Mouse (Mus musculus) heart, embryonic 14.5 days (tissue): ENCODE results near the gene Anks1b. TPM values are rescaled to one million over a fixed set of nuclear protein-coding genes. Genes with fewer than 3 reads are reported as not detected.
A peak's percentile ranks its signal among the peaks of the same experiment; 100 is the strongest.

Source experiments
- ATAC-seq: fragments of 200-750 bp; cut with Nextera tagmentation; 2 replicates; pipeline ENCODE4 v1.8.0; 2017; ENCODE audit warnings: low read depth, moderate TSS enrichment; ENCODE audit not compliant: insufficient number of reproducible peaks, insufficient read depth, low FRiP score
- H3K27ac ChIP-seq, 2 experiments: fragments of 200-500 bp in 1 of 2; fragments of 300-500 bp in 1 of 2; sonication (generic) in 1 of 2; replicated peaks in 1 of 2; 2 replicates each; pipeline ENCODE4 v1.5.1; 2012 to 2014; ENCODE audit warnings: low read depth in 2 of 2, low read length in 2 of 2, control low read depth in 1 of 2, mild to moderate bottlenecking in 1 of 2, mixed read lengths in 1 of 2; ENCODE audit not compliant: control insufficient read depth in 1 of 2, insufficient read depth in 1 of 2
- H3K27me3 ChIP-seq: fragments of 300-500 bp; sonication (generic); 2 replicates; pipeline ENCODE4 v1.6.1; 2014; ENCODE audit warnings: mild to moderate bottlenecking, low read length, control low read depth; ENCODE audit not compliant: control insufficient read depth, insufficient read depth
- H3K36me3 ChIP-seq: fragments of 300-500 bp; sonication (generic); 2 replicates; pipeline ENCODE4 v1.6.1; 2014; ENCODE audit warnings: mild to moderate bottlenecking, control low read depth, low read length, mixed read lengths; ENCODE audit not compliant: control insufficient read depth, insufficient read depth
- H3K4me1 ChIP-seq, 2 experiments: fragments of 200-500 bp in 1 of 2; fragments of 300-500 bp in 1 of 2; sonication (generic) in 1 of 2; 2 replicates each; pipeline ENCODE4 v1.6.1; 2012 to 2014; ENCODE audit warnings: low read length in 2 of 2, control low read depth in 1 of 2, mixed read lengths in 1 of 2; ENCODE audit not compliant: control insufficient read depth in 2 of 2, insufficient read depth in 2 of 2
- H3K4me2 ChIP-seq: fragments of 300-500 bp; sonication (generic); 2 replicates; pipeline ENCODE4 v1.6.1; 2014; ENCODE audit warnings: mild to moderate bottlenecking, low read length
- H3K4me3 ChIP-seq, 2 experiments: fragments of 200-500 bp in 1 of 2; fragments of 300-500 bp in 1 of 2; sonication (generic) in 1 of 2; 2 replicates each; pipeline ENCODE4 v1.5.1; 2012 to 2014; ENCODE audit warnings: low read length in 2 of 2, mild to moderate bottlenecking in 2 of 2, control low read depth in 1 of 2, low read depth in 1 of 2, moderate library complexity in 1 of 2; ENCODE audit not compliant: control insufficient read depth in 1 of 2, insufficient read depth in 1 of 2
- H3K9ac ChIP-seq: fragments of 300-500 bp; sonication (generic); 2 replicates; pipeline ENCODE4 v1.6.1; 2014; ENCODE audit warnings: mild to moderate bottlenecking, low read length
- H3K9me3 ChIP-seq: fragments of 300-500 bp; sonication (generic); 2 replicates; pipeline ENCODE4 v1.6.1; 2016; ENCODE audit warnings: low read length, control low read depth; ENCODE audit not compliant: control insufficient read depth
- WGBS: fragments of 180-500 bp; shearing (Covaris S2); extraction: QIAGEN DNeasy Blood & Tissue Kit; methylation state at CpG from one replicate; pipeline ENCODE4 v1.1.7; 2014; 5-methylcytosine and 5-hydroxymethylcytosine counted together
- polyA plus RNA-seq: library from polyadenylated mRNA; unstranded; fragments of >200 nt; fragmentation: Nextera tagmentation; extraction: Ambion mirVana; gene quantifications from 2 replicates; pipeline ENCODE4 v1.2.1, GENCODE M21; 2014

Anks1b gene
- polyA plus RNA-seq, 1 experiment from 2014 or later, result 0.14 TPM

DNA sequence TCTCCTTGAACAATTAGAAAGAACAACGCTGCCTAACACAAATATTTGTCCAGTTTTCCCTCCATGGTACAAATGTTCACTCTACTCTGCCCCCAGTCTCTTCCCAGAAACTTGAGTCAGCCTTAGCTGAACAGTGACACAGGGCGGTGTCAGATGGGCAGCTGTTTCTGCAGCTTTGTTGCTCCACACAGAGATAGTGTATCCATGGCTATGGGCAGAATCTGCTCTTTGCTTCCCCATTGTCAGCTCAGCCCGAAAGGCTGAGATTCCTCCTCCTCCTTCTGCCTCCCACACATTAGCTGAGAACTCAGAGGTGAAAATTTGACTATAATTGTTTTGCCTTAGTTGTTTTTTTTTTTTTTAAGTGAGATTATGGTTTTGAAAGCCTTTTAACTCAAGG lies 1024.6 kb downstream of the Anks1b start:
- Histone ChIP-seq H3K27me3 (no peaks in the 10 kb centered on the region), H3K4me2 (no peak overlapping the region), H3K9me3 (no peaks in the 10 kb centered on the region), H3K36me3 (no peaks in the 10 kb centered on the region), H3K4me1 (no peaks in the 10 kb centered on the region), H3K4me3 (no peak overlapping the region), H3K9ac (no peak overlapping the region), H3K27ac (no peak overlapping the region)
- ATAC-seq, result no peak
- WGBS, result 48% methylated on average over 3 of the region's 3 CpGs

DNA sequence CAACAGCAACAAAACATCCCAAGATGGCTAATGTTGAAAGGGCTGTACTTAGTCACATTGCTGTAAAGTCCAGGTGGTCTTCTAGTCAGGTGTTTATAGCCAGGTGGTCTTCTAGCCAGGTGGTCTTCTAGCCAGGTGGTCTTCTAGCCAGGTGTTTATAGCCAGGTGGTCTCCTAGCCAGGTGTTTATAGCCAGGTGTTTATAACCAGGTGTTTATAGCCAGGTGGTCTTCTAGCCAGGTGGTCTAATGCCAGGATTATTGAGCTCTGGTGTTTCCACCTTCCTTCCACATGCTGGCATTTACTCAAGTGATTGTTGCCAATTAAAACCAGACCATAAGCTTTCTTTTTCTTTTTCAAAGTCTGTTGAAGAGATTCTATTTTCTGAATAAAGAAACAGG lies 1030.9 kb downstream of the Anks1b start:
- no peak overlapping the region for H3K9ac ChIP-seq
- H3K4me3 ChIP-seq, result no peak overlapping the region
- no peaks in the 10 kb centered on the region for H3K4me1 ChIP-seq
- ATAC-seq, result no peak
- no peaks in the 10 kb centered on the region for H3K27me3 ChIP-seq
- H3K36me3 ChIP-seq, result no peaks in the 10 kb centered on the region
- H3K9me3 ChIP-seq, result no peaks in the 10 kb centered on the region
- no peak overlapping the region for H3K27ac ChIP-seq
- no peak overlapping the region for H3K4me2 ChIP-seq

DNA sequence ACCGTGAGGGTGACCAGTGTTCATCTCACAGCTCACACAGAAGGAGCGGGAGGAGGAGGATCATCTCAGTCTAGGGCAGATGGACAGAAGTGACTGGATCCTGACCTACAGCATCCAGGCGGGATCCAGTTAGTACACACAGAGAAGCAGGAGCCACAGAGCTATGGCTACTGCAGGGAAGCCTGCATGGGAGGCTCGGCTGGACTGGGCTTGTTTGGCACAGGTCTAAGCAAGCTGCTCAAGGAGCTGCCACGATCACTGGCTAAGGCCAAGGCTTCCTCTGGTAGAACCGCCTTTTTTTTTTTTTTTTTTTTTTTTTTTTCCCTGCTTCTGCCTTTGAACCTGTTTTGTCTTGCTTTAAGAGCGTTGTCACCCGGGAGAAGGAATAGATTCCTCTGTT lies 1034.1 kb downstream of the Anks1b start:
- Histone ChIP-seq H3K27me3 (no peaks in the 10 kb centered on the region), H3K9ac (no peak overlapping the region), H3K27ac (no peak overlapping the region), H3K36me3 (no peaks in the 10 kb centered on the region), H3K4me2 (no peak overlapping the region), H3K9me3 (no peaks in the 10 kb centered on the region), H3K4me3 (no peak overlapping the region), H3K4me1 (peaks cover 2 to 4% of the 10 kb centered on the region in 2 experiments; a peak in 1 of 4 replicates)
- ATAC-seq, result no peak
- WGBS, result 66% methylated on average over 8 of the region's 8 CpGs

DNA sequence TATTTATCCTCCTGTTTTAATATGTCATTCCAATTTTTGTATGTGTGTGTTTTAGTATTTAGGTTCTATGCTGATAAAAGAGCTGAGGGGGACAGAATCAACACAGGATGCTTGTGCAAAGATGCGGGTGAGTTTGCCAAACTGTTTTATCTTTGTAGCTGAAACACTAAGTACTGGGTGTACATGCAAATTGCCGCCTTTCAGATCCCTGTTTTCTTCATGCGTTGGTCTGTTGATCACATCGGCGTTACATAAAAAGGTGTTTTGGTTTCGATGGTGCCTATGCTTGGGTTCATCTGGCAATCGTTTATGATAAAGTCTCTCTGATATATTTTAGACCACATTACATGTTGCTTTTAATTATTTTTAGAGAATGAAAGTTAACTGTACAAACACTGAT lies 1050.2 kb downstream of the Anks1b start:
- no peaks in the 10 kb centered on the region for H3K9me3 ChIP-seq
- ATAC-seq, result no peak
- no peak overlapping the region for H3K4me3 ChIP-seq
- no peak overlapping the region for H3K9ac ChIP-seq
- no peak overlapping the region for H3K4me2 ChIP-seq
- no peaks in the 10 kb centered on the region for H3K36me3 ChIP-seq
- no peaks in the 10 kb centered on the region; a peak in 1 of 4 replicates for H3K4me1 ChIP-seq
- 90% methylated on average over 7 of the region's 7 CpGs for WGBS
- H3K27me3 ChIP-seq, result no peaks in the 10 kb centered on the region
- no peak overlapping the region for H3K27ac ChIP-seq

DNA sequence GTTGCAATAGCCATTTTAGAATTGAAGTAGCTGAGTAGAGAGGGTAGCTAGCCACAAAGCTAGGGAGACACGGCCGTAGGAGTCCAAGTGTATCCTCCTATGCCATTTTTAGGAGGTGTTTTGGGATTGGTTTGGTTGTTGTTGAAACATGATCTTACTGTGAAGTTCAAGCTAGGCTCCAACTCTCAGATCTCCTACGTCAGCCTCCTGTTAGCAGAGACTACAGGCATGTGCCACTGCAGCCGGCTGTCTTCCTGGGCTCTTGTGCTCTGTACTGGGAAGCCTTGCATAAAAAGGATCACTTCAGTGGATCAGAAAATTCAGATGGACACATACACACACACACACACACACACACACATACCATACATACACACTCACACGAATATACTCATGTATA lies 1059.8 kb downstream of the Anks1b start:
- 50% methylated on average over 5 of the region's 5 CpGs for WGBS

DNA sequence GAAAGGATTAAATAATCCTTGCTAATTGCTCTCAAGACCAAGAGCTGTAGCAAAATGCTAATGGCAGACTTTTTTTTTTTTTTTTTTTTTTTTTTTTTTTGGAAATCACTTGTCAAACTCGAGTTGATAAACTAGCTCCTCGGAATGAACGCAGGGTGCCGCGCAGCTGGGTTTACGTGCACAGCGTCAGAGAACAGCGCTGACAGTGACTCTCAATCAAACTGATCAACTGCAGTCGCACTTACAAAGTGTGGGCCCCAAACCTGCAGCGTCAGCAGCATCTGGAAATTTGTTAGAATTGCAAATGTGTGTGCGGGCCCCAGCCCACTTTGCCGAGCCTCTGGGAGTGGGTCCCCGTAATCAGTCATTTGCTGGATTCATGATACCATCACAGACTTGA lies 1061.4 kb downstream of the Anks1b start:
- Histone ChIP-seq H3K27ac (no peak overlapping the region), H3K9me3 (no peaks in the 10 kb centered on the region), H3K27me3 (no peaks in the 10 kb centered on the region), H3K4me3 (no peak overlapping the region), H3K9ac (no peak overlapping the region), H3K4me2 (peak overlapping the region; percentile 9; the same call in 1 of the 2 replicates), H3K36me3 (no peaks in the 10 kb centered on the region), H3K4me1 (peaks cover 0 to 4% of the 10 kb centered on the region in 2 experiments; a peak in 2 of 4 replicates)
- WGBS, result 17% methylated on average over 13 of the region's 13 CpGs
- no peak for ATAC-seq

More for the DNA sequence above, 1059.8 kb downstream of the Anks1b start:
- no peak overlapping the region for H3K4me2 ChIP-seq
- no peak overlapping the region for H3K27ac ChIP-seq
- no peak overlapping the region for H3K4me3 ChIP-seq
- H3K27me3 ChIP-seq, result no peaks in the 10 kb centered on the region
- no peak overlapping the region for H3K9ac ChIP-seq
- no peaks in the 10 kb centered on the region for H3K36me3 ChIP-seq
- no peak for ATAC-seq
- peaks cover 0 to 4% of the 10 kb centered on the region in 2 experiments; a peak in 2 of 4 replicates for H3K4me1 ChIP-seq
- no peaks in the 10 kb centered on the region for H3K9me3 ChIP-seq

DNA sequence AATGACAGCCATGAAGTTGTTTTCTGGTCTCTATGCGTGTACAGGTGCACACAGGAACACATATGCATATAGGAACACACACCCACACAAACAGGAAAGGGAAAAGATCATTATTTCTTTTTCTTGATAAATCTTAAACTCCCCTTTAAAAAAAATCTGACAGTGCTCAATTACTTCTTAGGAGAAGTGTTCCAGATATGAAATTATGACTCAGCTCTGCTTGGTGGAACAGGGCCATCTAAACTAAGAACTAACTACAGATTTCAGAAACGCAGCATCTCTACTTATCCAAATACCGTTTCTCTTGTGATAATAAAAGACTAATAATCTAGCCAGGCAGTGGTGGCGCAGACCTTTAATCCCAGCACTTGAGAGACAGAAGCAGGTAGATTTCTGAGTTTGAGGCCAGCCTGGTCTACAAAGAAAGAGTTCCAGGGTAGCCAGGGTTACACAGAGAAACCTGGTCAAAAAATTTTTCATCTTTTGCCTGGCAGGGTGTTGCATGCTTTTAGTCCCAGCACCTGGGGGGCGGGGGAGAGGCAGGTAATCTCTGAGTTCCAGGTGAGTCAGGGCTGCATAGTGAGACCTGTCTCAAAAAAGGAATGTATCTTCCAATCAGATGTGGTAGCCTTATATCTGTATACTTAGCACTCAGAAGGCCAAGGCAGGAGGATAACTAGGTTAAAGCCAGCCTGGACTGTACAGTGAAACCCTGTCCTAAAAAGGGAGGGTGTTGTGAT lies 1064.6 kb downstream of the Anks1b start:
- 77% methylated on average over 5 of the region's 5 CpGs for WGBS

More for the DNA sequence above, 1064.6 kb downstream of the Anks1b start:
- no peak overlapping the region for H3K4me3 ChIP-seq
- H3K4me2 ChIP-seq, result no peak overlapping the region
- H3K27me3 ChIP-seq, result no peaks in the 10 kb centered on the region
- ATAC-seq, result no peak
- H3K36me3 ChIP-seq, result no peaks in the 10 kb centered on the region
- no peak overlapping the region for H3K9ac ChIP-seq
- no peak overlapping the region for H3K27ac ChIP-seq
- H3K9me3 ChIP-seq, result no peaks in the 10 kb centered on the region
- H3K4me1 ChIP-seq, result peaks cover 0 to 4% of the 10 kb centered on the region in 2 experiments; a peak in 2 of 4 replicates
